Mouse (Mus musculus) cerebellum, adult 2 months (tissue): ENCODE results near the gene Zcchc8.

ENCODE experiments used
- CTCF ChIP-seq: fragments of 200-500 bp; IDR thresholded peaks from 2 replicates; pipeline ENCODE4 v1.5.1; 2011; ENCODE audit warnings: low read depth, mild to moderate bottlenecking, control low read depth, low read length, moderate library complexity, borderline replicate concordance; ENCODE audit not compliant: insufficient read depth
- POLR2A ChIP-seq: fragments of 200-500 bp; IDR thresholded peaks from 2 replicates; pipeline ENCODE4 v1.6.1; 2011; ENCODE audit warnings: low read length, control low read depth, borderline replicate concordance; ENCODE audit not compliant: insufficient read depth

GRCm38 (mm10) chr5:123683377-123684220, 37.3 kb downstream of the Zcchc8 start:
- TF ChIP-seq CTCF (no peak), POLR2A (no peak)
